Mouse (Mus musculus): ENCODE measurements around the gene Fgfr1op2.

- TF ChIP-seq CTCF (IDR thresholded peaks at IDR 0.05) (no peak), EP300 (IDR thresholded peaks at IDR 0.05) (no peak)
These were observed 6.5 kb downstream of the Fgfr1op2 start for GRCm38 (mm10) chr6:146583366-146584046.
